Mouse (Mus musculus): ENCODE data around the gene Fcgr2b. TPM values are rescaled to one million over a fixed set of nuclear protein-coding genes. Genes with fewer than 3 reads are reported as not detected.
"Not testable (repeated sequence)": the region's sequence is repeated elsewhere in the genome, so short reads cannot be mapped to it uniquely, and the experiment has no call there.

Fcgr2b gene
- total RNA-seq, 2 experiments from 2014 or later: 6.8 to 7.3 TPM

DNA sequence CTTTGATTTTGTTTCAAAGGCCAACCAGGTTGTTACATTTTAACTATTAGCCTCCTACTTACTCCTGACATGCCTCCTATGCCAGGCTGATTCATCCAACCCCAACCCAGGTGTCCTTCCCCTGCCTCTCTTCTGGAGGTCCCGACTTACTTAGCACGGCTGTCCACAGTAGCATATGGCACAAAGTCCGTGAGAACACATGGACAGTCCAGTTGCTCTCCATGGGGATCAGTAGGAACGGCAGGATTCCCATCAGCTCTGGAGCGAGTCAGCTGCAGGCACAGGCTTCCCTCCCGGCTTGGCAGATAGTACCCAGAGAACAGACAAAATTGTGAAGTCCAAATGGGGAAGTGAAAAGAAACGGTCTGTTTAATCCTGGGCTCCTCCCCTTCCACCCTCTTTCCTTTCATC, 591 bp downstream of the Fcgr2b start:
- peak in 1 of 2 experiments; percentile 52 for DNase-seq

DNA sequence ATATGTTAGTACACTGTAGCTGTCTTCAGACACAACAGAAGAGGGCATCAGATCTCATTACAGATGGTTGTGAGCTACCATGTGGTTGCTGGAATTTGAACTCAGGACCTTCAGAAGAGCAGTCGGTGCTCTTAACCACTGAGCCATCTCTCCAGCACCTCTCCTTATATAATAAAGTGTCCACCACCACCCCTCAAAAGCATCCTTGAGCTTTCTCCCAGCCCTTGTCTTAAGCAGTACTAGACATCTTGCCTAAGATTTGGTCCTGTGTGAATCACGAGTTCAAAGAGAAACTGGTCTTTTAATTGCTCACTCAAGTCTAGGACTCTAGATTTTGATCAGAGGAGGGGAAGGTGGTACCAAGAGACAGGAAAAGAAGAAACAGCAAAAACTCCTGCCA, 997 bp downstream of the Fcgr2b start:
- not testable (repeated sequence) for DNase-seq

DNA sequence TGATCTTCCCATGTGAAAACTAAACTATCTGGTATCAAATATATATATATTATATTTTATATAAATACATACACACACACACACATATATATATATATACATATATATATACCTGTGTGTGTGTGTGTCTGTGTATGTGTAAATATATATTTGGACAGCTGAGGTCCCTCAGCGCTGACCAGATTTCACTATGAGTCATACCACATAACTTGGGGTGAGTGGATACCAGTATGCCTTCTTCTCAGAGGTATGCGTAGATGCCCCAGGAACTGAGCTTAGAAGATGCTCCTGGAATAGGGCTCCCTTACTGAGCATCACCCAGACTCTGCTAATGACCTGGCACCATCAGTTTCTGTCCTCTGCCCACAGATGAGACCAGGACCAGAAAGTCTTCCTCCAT, 1.6 kb downstream of the Fcgr2b start:
- DNase-seq: no peak

DNA sequence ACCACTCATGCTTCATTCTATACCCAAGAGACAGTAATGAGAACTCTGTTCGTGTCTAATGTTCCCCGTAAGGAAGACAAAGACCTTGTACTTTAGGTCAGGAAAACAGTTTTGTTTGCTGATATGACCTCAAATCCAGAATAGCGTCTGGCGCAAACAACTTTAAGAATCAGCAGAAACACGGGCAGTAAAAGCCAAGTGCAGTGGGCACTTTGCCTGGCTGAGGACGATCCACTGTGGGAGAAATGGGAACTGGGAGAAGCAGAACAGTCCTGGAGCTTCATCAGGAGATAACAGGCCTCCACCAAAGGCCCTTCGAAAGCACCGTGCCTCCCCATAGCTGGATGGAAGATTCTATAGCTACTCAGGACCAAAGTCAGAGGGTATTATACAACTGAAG, 2.2 kb downstream of the Fcgr2b start:
- peak in 1 of 2 experiments; percentile 21 for DNase-seq

DNA sequence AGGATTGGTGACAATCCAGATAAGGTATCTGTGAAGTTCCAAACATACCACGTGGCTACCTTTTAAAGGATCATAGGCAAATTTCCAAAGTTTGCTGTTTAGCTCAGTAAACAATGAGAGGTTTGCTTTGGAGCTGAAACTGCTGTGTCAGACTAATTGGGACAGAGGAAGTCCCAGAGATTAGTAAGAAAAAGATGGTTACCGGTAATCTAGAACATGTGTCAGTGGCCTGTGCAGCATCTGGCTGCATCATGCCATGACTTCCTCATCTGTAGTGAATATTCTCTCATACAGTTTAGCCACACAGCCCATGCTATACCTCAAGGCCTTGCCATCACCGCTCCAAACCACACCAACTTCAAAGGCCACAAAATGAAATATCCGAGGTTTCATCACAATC, 3.4 kb downstream of the Fcgr2b start:
- DNase-seq: no peak

DNA sequence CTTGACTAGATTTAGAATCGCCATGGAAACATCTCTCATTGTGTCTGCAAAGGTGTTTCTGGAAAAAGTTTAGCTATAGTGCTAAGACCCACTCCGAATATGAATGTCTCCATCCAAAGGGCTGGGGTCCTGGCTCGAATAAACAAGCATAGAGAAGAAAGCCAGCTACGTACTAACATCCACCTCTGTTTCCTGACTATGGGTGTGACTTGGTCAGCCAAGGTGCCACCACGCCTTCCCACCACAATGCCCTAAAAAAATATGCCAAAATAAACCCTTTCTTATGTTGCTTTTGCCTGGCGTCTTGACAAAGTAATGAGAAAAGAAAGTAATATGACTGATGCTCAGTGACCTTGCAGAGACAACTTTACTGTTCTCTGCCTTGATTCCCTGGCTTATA, 3.9 kb downstream of the Fcgr2b start:
- DNase-seq: no peak

DNA sequence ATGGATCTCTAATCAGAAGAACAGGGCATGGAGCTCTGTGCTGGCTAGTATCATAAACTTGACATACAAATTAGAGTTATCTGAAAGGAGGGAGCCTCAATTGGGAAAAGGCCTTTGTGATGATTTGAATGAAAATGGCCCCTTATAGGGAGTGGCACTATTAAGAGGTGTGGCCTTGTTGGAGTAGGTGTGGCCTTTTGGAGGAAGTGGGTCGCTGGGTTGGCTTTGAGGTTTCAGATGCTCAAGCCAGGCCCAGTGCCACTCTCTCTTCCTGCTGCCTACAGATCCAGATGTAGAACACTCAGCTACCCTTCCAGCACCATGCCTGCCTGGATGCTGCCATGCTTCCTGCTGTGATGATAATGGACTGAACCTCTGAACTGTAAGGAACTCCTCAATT, 7.8 kb downstream of the Fcgr2b start:
- DNase-seq: no peak

DNA sequence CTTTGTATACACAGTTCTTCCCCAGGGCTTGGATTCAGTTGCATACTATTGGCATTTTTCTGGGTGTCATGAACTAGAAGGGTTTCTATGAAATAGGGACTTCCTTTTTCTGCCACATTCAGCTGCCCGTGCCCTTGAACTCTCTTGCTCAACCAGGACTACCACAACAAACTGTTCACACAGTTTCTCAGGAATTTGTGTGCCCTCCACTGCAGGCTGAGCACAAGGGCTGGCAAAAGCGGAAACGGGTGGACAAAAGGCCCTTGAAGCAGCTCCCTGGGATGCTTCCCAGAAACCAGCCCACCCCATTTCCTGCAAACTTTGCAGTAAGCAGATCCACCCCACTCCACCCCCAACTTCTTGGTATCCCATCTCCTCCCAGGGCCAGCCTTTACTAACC, 8.8 kb downstream of the Fcgr2b start:
- peak in 1 of 2 experiments; percentile 61 for DNase-seq

DNA sequence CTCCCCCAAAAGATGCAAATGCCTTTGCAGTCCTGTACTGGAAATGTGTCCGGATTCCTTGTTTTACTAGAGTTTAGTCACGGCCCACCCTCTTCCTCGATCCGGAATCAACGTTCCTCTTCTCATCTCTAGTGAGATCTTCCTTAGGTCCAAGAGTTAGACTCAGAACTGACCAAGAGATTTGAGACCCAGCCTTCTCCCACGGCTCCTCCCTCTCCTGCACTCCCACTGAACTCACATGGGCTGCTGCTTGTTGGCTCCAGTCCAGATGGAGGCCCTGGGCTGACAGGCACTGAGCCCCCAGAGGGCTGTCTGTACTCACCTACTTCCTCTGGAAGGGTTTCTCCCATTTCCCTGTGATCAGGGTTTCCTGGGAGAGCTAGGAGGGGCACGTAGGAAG, 13.3 kb downstream of the Fcgr2b start:
- no peak for DNase-seq

DNA sequence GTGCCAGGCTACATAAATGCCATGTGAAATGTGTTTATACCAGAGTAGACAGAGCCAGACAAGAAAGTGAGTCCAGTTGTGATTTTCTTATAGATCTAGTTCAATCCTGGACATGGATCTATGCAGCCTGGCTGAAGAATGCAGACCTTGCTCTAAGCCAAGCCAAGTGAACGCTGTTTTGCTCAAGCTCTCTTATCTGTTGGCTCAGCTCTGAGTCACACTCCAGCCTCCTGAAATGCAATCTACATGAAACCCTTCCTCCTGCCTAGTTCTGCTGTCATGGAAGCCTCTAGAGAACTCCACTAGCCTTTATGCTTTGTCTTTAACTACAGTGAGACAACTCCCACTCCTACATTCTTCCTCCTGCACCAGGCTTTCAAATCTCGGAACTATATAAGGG, 14.0 kb downstream of the Fcgr2b start:
- DNase-seq: peak; percentile 46 to 49

DNA sequence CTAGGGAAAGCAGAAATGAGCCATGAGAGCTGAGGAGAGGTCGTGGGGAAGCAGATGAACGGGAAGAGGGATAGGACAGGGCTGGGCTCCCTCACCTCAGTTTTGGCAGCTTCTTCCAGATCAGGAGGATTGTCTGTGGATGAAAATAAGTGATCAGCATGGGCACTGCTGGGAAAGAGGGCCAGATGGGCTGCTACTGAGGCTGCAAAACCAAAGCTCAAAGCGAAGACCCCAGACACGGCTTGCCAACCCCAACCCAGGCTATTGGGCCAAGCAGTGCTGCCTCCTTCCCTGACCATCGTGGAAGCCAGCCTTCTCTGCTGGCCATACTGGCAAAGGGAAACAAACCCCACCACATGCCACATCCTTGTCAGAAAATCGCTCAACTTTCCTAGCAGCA, 15.2 kb downstream of the Fcgr2b start:
- no peak for DNase-seq

DNA sequence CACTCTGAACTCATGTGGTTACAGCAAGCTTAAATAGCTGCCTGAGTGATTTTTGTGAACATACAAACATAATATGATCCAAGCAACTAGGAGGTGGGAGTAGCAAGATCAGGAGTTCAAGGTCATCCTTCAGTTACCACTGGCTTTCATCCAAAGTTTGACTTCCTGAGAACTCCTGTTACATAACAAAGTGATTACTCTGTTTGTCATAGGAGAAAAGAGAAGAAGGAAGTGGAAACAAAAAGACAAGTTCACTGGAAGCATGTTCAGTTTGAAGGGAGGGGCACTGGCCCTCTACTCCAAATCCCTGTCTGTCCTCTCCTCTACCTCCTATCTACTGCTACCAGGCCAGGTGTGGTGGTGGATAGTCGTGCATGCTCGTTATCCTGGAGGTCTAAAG, 16.6 kb downstream of the Fcgr2b start:
- no peak for DNase-seq

DNA sequence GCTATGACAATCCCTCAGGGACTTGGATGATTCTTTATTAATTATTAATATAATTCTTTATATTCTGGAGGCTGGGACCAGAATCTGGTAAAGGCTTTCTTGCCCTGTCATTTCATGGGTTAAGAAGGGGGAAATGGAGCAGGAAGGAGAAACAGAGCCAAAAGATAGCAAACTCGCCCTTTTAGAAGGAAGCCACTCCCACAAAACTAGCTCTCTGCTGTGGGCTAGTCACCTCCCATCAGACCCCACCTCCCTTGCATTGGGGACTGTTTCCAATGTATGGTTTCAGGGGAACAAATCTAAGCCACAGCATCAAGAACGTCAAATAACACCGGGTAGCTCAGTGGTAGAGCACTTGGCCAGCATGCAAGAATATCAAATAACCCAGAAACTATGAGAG, 18.1 kb downstream of the Fcgr2b start:
- DNase-seq: no peak

DNA sequence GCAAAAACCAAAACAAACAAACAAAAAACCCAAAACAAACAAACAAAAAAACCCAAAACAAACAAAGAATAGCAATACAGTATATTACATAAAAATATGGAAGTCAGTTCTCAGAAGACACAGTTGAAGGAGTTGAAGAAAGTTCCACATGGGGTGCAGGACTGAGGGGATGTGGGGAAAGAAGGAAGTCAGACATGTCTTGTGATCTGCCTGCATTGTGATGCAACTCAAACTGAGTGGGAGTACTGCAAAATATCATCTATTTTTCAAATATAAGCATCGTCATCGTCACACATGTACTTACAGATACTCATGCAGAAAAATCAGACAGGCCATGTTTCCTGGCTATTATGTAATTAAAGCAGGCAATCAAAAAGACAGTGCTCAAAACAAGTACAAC, 23.2 kb downstream of the Fcgr2b start:
- DNase-seq: peak in 1 of 2 experiments; percentile 35

DNA sequence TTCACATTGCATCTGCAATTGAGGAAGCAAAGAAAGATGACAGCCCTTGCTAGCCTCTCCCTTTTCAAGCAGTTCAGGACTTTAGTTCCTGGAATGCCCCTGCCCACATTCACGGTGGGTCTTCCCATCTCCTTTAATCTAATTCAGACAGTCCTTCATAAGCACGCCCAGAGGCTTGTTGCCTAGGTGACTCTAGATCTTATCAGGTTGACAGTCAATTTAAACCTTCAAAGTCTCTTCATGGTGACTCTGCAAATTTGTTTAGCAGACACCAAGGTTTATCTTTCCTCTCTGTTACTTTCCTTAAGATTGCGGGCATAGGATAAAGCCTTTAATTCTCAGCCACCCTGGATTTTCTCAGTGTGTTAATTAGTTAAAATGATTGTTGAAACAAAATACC, 25.6 kb downstream of the Fcgr2b start:
- no peak for DNase-seq

DNA sequence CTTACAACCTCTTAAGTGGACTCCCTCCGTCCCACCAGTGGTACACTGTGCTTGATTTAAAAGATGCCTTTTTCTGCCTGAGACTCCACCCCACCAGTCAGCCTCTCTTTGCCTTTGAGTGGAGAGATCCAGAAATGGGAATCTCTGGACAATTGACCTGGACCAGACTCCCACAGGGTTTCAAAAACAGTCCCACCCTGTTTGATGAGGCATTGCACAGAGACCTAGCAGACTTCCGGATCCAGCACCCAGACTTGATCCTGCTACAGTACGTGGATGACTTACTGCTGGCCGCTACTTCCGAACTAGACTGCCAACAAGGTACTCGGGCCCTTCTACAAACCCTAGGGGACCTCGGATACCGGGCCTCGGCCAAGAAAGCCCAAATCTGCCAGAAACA, 31.4 kb downstream of the Fcgr2b start:
- not testable (repeated sequence) for DNase-seq

DNA sequence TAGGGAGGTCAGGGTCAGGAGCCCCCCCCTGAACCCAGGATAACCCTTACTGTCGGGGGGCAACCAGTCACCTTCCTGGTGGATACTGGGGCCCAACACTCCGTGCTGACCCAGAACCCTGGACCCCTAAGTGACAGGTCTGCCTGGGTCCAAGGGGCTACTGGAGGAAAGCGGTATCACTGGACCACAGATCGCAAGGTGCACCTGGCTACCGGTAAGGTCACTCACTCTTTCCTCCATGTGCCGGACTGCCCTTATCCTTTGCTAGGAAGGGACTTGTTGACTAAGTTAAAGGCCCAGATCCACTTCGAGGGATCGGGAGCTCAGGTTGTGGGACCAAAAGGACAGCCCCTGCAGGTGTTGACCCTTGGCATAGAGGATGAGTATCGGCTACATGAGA, 32.2 kb downstream of the Fcgr2b start:
- DNase-seq: not testable (repeated sequence)

DNA sequence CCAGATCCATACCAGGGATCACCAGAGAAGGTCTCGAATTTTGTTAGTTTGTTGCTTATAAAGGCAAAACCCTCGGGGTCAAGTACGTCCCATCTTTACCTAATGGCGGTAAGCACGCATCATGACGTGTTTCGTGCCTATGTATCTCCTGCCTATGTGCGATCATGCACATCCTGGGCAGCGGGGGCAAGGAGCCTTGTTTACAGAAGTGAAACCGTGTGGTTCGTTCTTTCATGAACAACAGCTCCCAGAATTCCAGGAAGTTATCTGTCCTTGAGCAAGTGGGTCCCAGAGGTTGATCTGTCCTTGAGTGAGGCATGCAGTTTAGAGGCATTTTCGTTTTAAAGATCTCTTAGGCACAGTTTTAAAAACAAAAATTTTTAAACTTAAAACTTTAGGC, 37.1 kb downstream of the Fcgr2b start:
- peak in 1 of 2 experiments; percentile 57 for DNase-seq

DNA sequence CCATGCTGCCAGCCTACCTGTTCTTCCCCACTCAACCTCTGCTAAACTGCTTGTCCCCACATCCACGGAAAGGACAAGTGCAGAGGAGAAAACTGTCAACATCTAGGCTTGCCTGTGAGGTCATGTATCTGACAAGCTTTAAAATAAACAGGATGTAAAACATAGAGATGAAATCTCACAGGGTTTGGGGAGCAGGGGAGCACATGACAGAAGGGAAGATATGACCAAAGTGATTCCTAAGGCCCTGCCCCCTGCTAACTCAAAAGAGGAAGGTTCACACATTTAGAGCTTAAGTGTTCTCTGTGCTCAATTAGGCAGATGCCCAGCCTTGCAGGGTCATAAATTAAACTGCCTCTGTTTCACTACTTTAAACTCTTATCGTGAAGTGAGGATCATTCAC, 42.0 kb downstream of the Fcgr2b start:
- DNase-seq: no peak

DNA sequence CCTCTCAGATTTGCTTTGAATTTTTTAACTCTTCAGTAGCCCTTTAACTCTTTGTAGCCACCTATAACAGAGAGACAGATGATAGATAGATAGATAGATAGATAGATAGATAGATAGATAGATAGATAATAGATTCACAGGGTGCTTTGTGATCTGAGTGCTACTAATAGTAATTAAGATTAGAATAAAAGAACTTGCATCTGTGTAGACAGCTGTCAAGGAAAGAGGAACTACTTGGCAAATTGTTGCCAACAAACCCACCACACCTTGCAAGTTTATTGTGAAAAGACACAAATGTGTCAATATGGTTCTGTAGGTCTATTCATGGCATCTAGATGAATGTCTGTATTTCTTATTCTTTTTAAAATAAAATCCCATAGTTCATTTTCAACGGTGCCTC, 42.4 kb downstream of the Fcgr2b start:
- no peak for DNase-seq

DNA sequence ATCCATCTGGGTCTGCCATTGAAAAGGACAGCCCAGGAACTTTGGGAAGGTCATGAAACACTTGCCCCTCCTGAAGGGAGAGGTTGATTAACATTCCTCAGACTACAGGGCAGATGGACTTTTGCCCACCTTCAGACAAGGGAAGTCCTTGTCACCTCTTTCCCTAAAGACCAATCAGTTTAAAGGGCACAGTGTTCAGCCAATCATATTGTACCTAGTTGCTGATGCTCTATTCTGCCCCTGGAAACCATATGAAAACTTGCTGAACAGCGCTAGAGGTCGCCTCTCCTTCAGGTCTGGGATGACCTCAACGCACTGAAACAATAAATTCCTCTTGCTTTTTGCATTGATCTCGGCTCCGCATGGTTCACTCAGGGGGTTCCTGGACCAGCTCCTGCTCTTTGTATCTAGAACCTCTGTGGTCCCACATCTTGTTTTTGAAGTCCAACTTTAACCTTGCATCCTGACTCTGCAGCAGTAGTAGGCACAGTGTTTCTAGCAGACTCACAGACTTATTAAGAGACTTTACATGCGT, 42.9 kb downstream of the Fcgr2b start:
- no peak for DNase-seq

DNA sequence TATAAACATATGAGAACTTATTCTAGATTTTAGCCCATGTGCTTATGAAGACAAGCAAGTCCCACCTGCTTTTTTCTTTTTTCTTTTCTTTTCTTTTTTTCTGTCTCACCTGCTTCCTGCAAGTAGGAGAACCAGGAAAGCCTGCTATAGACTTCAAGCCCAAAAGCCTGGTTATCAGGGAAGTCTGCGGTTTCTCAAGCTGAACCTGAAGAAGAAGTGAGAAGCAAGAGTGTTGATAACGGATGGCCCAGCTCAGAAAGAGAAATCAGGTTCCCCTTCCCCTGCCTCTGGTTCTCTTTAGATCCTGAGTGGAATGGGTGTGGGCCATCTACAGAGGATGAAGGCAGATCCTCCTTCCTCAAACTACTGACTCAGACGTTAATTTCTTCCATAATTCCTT, 44.3 kb downstream of the Fcgr2b start:
- no peak for DNase-seq

DNA sequence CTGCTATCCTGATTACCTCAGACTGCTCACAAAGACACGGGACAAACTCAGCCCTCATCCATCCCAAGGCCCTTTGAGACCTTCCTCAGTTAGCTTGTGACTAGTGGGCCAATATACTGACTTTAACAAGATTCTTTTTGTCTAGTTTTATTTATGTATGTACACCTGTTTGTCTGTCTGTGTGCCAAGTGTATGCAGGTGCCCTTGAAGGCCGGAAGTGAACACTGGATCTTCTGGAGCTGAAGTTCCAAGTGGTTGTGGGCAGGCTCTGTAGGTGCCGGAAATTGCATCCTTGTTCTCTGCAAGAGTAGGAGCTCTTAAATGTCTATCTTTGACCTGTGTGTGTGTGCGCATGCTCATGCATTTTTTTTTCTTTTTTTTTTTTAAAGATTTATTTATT, 47.1 kb downstream of the Fcgr2b start:
- no peak for DNase-seq

DNA sequence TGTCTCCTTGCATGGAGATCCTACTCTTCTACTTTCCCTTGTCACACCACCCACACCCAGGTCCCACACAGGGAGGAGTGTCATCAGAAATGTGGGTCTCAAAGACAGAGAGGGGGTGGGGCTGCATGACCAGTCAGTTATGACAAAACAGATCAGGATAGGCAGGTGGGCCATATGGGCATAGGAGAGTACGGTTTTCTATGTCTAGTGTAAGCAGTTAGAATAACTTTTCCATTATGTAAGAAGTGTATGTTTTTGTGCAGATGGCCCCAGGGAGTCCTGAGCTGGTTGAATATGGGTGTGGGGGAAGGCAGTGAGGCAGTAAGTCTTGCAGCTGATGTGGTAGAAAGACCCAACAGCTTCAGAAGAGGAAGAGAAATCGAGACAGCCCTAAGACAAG, 47.9 kb downstream of the Fcgr2b start:
- DNase-seq: no peak

DNA sequence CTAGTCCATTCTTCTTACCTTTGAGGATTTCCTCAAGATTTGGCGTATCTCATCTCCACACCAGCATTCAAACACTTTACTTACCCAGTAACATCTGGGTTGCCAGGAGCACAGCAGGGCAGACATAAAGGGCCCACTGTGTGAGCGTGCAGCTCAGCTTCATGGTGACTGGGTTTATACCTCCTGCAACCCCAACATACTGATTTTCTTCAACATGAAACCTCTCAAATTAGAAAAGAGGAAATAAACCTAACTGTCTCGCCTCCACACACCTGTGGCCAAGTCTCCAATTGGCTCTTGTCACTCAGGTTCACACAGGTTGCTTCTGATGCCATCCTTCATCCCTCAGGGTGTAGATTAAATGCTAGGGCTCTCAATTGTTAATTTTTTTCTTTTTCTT, 49.0 kb downstream of the Fcgr2b start, which contains the start of gene Fcrla:
Gene Fcrla (minus strand): TSS at position 206 of the 400 bp plus-strand sequence.
- no peak for DNase-seq
